Mouse (Mus musculus) megakaryocyte, embryonic 14.5 days (primary cell): ENCODE measurements around the gene Rps2. TPM values are rescaled to one million over a fixed set of nuclear protein-coding genes. Genes with fewer than 3 reads are reported as not detected.
A peak's percentile ranks its signal among the peaks of the same experiment; 100 is the strongest.

Experiments used
- H3K27me3 ChIP-seq: replicated peaks from 2 replicates; pipeline ENCODE3; 2012; ENCODE audit warnings: inconsistent platforms
- H3K36me3 ChIP-seq: replicated peaks from 2 replicates; pipeline ENCODE3; 2012; ENCODE audit warnings: low read length, inconsistent platforms, mixed read lengths
- H3K4me1 ChIP-seq: 2 replicates; pipeline ENCODE4 v1.6.1; 2012; ENCODE audit warnings: inconsistent platforms
- H3K4me3 ChIP-seq: replicated peaks from 2 replicates; pipeline ENCODE3; 2012; ENCODE audit warnings: moderate library complexity, mild to moderate bottlenecking, inconsistent platforms
- H3K9me3 ChIP-seq: 2 replicates; pipeline ENCODE4 v1.6.1; 2012; ENCODE audit warnings: inconsistent platforms
- FLI1 ChIP-seq: IDR thresholded peaks from 2 replicates; pipeline ENCODE4 v1.6.1; 2012; ENCODE audit warnings: low read length, inconsistent platforms, mixed read lengths
- GATA1 ChIP-seq: IDR thresholded peaks from 3 replicates; pipeline ENCODE4 v1.6.1; 2012; ENCODE audit warnings: mixed read lengths, low read length, inconsistent platforms, borderline replicate concordance
- polyA plus RNA-seq: library from polyadenylated mRNA; stranded (reverse); fragments of >175 nt; gene quantifications from 2 replicates; pipeline ENCODE4 v1.2.3, GENCODE M21; 2012; ENCODE audit warnings: low replicate concordance; ENCODE audit not compliant: insufficient read depth

The Rps2 gene
- polyA plus RNA-seq, 1 experiment = 1,069 TPM

DNA sequence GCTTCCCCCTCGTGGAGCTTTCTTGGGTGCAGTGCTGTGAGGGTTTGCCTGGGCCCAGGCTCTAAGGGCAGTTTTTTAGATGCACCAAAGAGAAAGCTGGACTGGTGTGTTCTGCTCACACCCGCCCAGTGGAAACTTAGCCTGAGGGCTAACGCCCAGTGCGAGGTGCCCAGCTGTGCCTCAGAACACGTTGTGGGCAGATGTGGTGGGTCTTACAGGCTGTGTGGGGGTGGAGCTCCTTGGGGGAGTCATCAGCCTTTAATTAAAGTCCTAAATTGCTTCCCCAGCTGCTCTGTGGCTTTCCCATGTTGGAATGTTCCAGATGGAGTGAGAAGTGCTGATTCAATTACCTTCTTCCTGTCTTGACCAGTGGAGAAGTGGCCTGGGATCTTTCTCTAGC lies 43.2 kb downstream of the Rps2 start:
- Histone ChIP-seq H3K27me3 (peaks cover 84% of the 10 kb centered on the region), H3K4me3 (no peak overlapping the region), H3K36me3 (no peaks in the 10 kb centered on the region), H3K9me3 (no peaks in the 10 kb centered on the region), H3K4me1 (peaks cover 23% of the 10 kb centered on the region)
- no peak for TF ChIP-seq GATA1
- no peak for TF ChIP-seq FLI1

DNA sequence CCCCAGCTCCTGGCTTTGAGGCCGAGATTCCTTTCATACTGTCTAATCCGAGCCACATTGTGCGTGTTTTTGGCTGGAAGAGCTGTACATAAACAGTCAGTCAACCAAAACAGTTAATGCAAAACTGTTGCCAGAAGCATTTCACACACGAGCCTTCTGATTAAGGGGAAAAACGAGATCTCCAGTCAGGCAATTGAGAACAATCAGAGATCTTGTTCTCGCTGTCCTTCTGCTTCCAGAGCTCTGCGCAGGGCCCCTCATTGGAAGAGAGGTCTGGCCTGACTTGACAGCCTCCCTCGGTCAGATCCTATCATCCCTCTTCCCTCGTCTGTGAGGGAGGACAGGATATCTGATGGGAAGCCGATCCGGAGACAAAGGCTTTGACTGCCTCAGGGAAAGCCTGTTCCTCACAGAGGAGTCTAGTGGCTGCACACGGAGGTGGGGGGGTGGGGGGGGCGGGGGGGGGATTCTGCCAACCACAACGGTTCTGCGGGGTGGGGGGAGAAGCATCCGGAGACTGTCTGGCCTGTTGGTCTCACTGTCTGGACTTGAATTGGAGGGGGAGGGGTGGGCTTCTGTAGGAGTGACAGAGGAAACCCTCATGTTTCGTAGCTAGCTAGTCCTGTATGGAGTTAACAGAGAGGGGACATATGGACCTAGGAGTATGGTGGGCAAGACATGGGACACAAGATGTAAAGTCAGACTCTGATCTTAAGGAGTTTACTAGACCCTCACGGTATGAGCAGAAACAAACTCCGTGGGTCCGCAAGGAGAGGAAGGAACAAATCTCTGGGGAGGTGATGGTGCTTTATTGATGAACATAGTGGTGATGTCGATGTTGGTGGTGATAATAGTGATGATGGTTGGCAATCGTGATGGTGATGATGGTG lies 47.3 kb downstream of the Rps2 start:
- Histone ChIP-seq H3K4me1 (peaks cover 55% of the 10 kb centered on the region), H3K36me3 (no peaks in the 10 kb centered on the region), H3K27me3 (peaks cover 80% of the 10 kb centered on the region), H3K4me3 (peak overlapping the region; percentile 56), H3K9me3 (no peaks in the 10 kb centered on the region)
- TF ChIP-seq GATA1 (no peak), FLI1 (no peak)

DNA sequence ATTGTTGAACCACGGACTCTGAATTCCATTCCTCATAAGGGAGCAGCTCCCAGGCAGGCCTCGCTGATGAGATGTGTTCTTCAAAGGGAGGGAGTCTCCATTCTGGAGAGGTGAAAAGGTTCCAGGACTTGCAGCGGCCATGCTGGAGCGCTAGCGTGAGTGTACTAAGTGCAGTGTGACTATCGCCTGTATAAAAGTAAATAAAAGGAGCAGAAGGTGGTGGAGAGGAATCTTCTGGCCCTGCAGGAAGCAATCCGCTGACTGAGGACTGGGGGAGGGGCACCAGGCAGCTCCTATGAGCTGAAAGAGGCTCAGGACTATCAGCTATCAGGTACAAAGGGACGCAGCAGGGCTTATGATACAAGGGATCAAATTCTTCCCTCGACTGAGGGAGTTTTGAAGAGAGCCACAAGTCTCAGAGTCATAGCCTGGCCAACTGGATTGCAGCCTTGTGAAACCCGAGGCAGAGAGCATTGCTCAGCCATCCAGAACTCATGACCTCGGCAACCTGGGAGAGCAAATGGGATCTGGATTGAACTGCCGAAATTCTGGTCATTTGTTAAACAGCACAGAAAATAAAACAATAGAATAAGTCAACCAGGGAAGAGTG lies 48.5 kb downstream of the Rps2 start:
- Histone ChIP-seq H3K4me1 (peaks cover 55% of the 10 kb centered on the region), H3K36me3 (no peaks in the 10 kb centered on the region), H3K27me3 (peaks cover 69% of the 10 kb centered on the region), H3K4me3 (no peak overlapping the region), H3K9me3 (no peaks in the 10 kb centered on the region)
- TF ChIP-seq GATA1 (no peak), FLI1 (no peak)

DNA sequence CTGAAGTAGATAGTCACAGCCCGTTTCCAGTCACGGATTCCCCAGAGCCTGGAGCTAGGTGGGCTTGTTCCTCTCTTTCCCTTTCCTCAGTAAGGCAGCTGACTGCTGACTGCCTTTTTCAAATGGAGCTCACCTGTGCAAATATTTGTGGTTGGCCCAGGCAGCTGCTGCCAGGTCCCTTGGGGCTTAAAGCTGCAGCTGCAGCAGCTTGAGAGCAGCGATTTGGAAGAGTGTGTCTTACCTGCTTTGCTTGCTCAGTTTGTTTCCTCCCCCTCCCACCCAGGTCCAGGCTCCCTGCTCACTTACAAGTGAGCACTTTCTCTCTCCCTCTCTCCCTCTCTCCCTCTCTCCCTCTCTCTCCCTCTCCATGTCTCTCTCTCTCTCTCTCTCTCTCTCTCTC lies 51.2 kb downstream of the Rps2 start:
- Histone ChIP-seq H3K9me3 (peaks cover 4% of the 10 kb centered on the region; the same call in 1 of the 2 replicates), H3K27me3 (peaks cover 61% of the 10 kb centered on the region), H3K36me3 (no peaks in the 10 kb centered on the region), H3K4me1 (peaks cover 44% of the 10 kb centered on the region), H3K4me3 (no peak overlapping the region)
- TF ChIP-seq FLI1 = no peak
- no peak for TF ChIP-seq GATA1

Other genes with a start within 250 kb of the Rps2 start
- 9.7 and 18.7 TPM in 2 replicates for gene E4f1, start 247.8 kb upstream of the Rps2 start, polyA plus RNA-seq
- 48.8 and 102 TPM in 2 replicates for gene Pgp, start 247.7 kb upstream of the Rps2 start, polyA plus RNA-seq
- not detected in 2 replicates for gene Bricd5, start 244.2 kb upstream of the Rps2 start, polyA plus RNA-seq
- gene Mlst8, start 239.0 kb upstream of the Rps2 start, polyA plus RNA-seq = 2.3 and 3.7 TPM in 2 replicates
- gene Caskin1, start 229.5 kb upstream of the Rps2 start, polyA plus RNA-seq = not detected in 2 replicates
- 122 and 123 TPM in 2 replicates for gene Traf7, start 190.2 kb upstream of the Rps2 start, polyA plus RNA-seq
- gene Rab26, start 183.9 kb upstream of the Rps2 start, polyA plus RNA-seq = not detected in 2 replicates
- 3.5 and 5.6 TPM in 2 replicates for gene Pkd1, start 168.3 kb upstream of the Rps2 start, polyA plus RNA-seq
- 26.7 and 30.6 TPM in 2 replicates for gene Tsc2, start 85.5 kb upstream of the Rps2 start, polyA plus RNA-seq
- 8.2 TPM in 1 of 2 replicates, not detected in the other for gene Nthl1, start 85.4 kb upstream of the Rps2 start, polyA plus RNA-seq
- 0.85 TPM in 1 of 2 replicates, not detected in the other for gene Slc9a3r2, start 67.8 kb upstream of the Rps2 start, polyA plus RNA-seq
- gene Npw, start 59.7 kb upstream of the Rps2 start, polyA plus RNA-seq = 1.1 TPM in 1 of 2 replicates, not detected in the other
- gene Zfp598, start 48.4 kb upstream of the Rps2 start, polyA plus RNA-seq = 45.3 and 55.8 TPM in 2 replicates
- gene Syngr3, start 28.2 kb upstream of the Rps2 start, polyA plus RNA-seq = 0.04 TPM in 1 of 2 replicates, not detected in the other
- 47.3 and 53.9 TPM in 2 replicates for gene Gfer, start 22.0 kb upstream of the Rps2 start, polyA plus RNA-seq
- gene Noxo1, start 21.9 kb upstream of the Rps2 start, polyA plus RNA-seq = 1.5 and 2.1 TPM in 2 replicates
- gene Tbl3, start 10.5 kb upstream of the Rps2 start, polyA plus RNA-seq = 16.6 and 17.1 TPM in 2 replicates
- 0.74 TPM in 1 of 2 replicates, not detected in the other for gene Rnf151, start 53 bp upstream of the Rps2 start, polyA plus RNA-seq
- gene Ndufb10, start 6.4 kb downstream of the Rps2 start, polyA plus RNA-seq = 519 and 729 TPM in 2 replicates
- gene Rpl3l, start 9.7 kb downstream of the Rps2 start, polyA plus RNA-seq = 0.35 TPM in 1 of 2 replicates, not detected in the other
- 19.0 and 40.5 TPM in 2 replicates for gene Msrb1, start 18.5 kb downstream of the Rps2 start, polyA plus RNA-seq
- not detected in 2 replicates for gene Hs3st6, start 34.9 kb downstream of the Rps2 start, polyA plus RNA-seq
- gene Meiob, start 86.2 kb downstream of the Rps2 start, polyA plus RNA-seq = not detected in 2 replicates
- gene Hagh, start 122.0 kb downstream of the Rps2 start, polyA plus RNA-seq = 7.5 and 29.1 TPM in 2 replicates
- gene Fahd1, start 132.2 kb downstream of the Rps2 start, polyA plus RNA-seq = 2.0 and 2.8 TPM in 2 replicates
- gene Igfals, start 147.9 kb downstream of the Rps2 start, polyA plus RNA-seq = 0.25 TPM in 1 of 2 replicates, not detected in the other
- gene Nubp2, start 168.2 kb downstream of the Rps2 start, polyA plus RNA-seq = 58.9 and 67.0 TPM in 2 replicates
- 18.7 and 57.4 TPM in 2 replicates for gene Spsb3, start 168.5 kb downstream of the Rps2 start, polyA plus RNA-seq
- 5.8 and 10.0 TPM in 2 replicates for gene Eme2, start 177.0 kb downstream of the Rps2 start, polyA plus RNA-seq
- 75.3 and 168 TPM in 2 replicates for gene Mrps34, start 177.0 kb downstream of the Rps2 start, polyA plus RNA-seq
- gene Nme3, start 178.4 kb downstream of the Rps2 start, polyA plus RNA-seq = 18.4 TPM in 1 of 2 replicates, not detected in the other
- gene Mapk8ip3, start 218.9 kb downstream of the Rps2 start, polyA plus RNA-seq = 20.5 and 36.6 TPM in 2 replicates
- 3.5 and 8.6 TPM in 2 replicates for gene Jpt2, start 242.6 kb downstream of the Rps2 start, polyA plus RNA-seq